Mouse (Mus musculus): ENCODE results near the gene Arhgef17. TPM values are rescaled to one million over a fixed set of nuclear protein-coding genes. Genes with fewer than 3 reads are reported as not detected.

Arhgef17 gene
- polyA plus RNA-seq, 1 experiment from 2014 or later = 6.4 TPM

GRCm38 (mm10) chr7:100828549-100828948, 103.4 kb downstream of the Arhgef17 start:
- no peak for DNase-seq (ENCODE audit: low spot score)
- WGBS = 95% methylated on average over 2 of the region's 2 CpGs
- Histone ChIP-seq H3K4me1 (no peaks in the 10 kb centered on the region), H3K36me3 (peaks cover 37% of the 10 kb centered on the region), H3K27ac (replicated peaks) (no peak overlapping the region), H3K27me3 (ENCODE audit: low read depth, poor library complexity, severe bottlenecking) (no peaks in the 10 kb centered on the region), H3K9me3 (replicated peaks) (no peaks in the 10 kb centered on the region), H3K4me3 (no peak overlapping the region)

- Histone ChIP-seq H3K27ac (replicated peaks) (no peak overlapping the region), H3K4me3 (no peak overlapping the region), H3K4me1 (no peaks in the 10 kb centered on the region), H3K27me3 (ENCODE audit: low read depth, poor library complexity, severe bottlenecking) (no peaks in the 10 kb centered on the region), H3K9me3 (replicated peaks) (no peaks in the 10 kb centered on the region), H3K36me3 (peaks cover 23% of the 10 kb centered on the region)
- DNase-seq (ENCODE audit: low spot score) = no peak
- 89% methylated on average over 3 of the region's 3 CpGs for WGBS
These were observed 107.2 kb downstream of the Arhgef17 start for GRCm38 (mm10) chr7:100824661-100825060.

Small RNA genes within 50 kb of the gene (microRNA-seq; reads per million reads assigned to microRNA genes)
- gene Mir3102 = 132 reads per million, percentile 55 among the genes with 10 or more reads in this experiment

Other genes starting within 250 kb of the Arhgef17 start
- gene Fam168a, start 225.5 kb downstream of the Arhgef17 start, polyA plus RNA-seq (2016; fragmentation: Nextera tagmentation; extraction: Ambion mirVana) = 29.3 and 37.3 TPM in 2 replicates
- 4.3 and 5.2 TPM in 2 replicates for gene Relt, start 68.7 kb downstream of the Arhgef17 start, polyA plus RNA-seq (2016; fragmentation: Nextera tagmentation; extraction: Ambion mirVana)
- gene P2ry6, start 42.5 kb upstream of the Arhgef17 start, polyA plus RNA-seq (2016; fragmentation: Nextera tagmentation; extraction: Ambion mirVana) = 1.8 and 2.4 TPM in 2 replicates
- 0.22 TPM in 2 replicates for gene P2ry2, start 80.8 kb upstream of the Arhgef17 start, polyA plus RNA-seq (2016; fragmentation: Nextera tagmentation; extraction: Ambion mirVana)
- gene Fchsd2, start 160.8 kb upstream of the Arhgef17 start, polyA plus RNA-seq (2016; fragmentation: Nextera tagmentation; extraction: Ambion mirVana) = 19.0 and 21.2 TPM in 2 replicates